Mouse (Mus musculus) embryonic facial prominence, embryonic 15.5 days (tissue): ENCODE measurements around the gene Cpm. TPM values are rescaled to one million over a fixed set of nuclear protein-coding genes. Genes with fewer than 3 reads are reported as not detected.

Experiments
- ATAC-seq: fragments of 200-750 bp; cut with Nextera tagmentation; 2 replicates; pipeline ENCODE4 v1.8.0; 2017; ENCODE audit warnings: low read depth, moderate TSS enrichment; ENCODE audit not compliant: insufficient number of reproducible peaks, low FRiP score, low TSS enrichment
- H3K27ac ChIP-seq: fragments of 300-500 bp; sonication (generic); replicated peaks from 2 replicates; pipeline ENCODE4 v1.5.1; 2015; ENCODE audit warnings: mild to moderate bottlenecking, inconsistent platforms
- H3K27me3 ChIP-seq: fragments of 300-500 bp; sonication (generic); 2 replicates; pipeline ENCODE4 v1.6.1; 2015; ENCODE audit warnings: inconsistent platforms
- H3K36me3 ChIP-seq: fragments of 300-500 bp; sonication (generic); 2 replicates; pipeline ENCODE4 v1.6.1; 2015; ENCODE audit warnings: mild to moderate bottlenecking, inconsistent platforms
- H3K4me1 ChIP-seq: fragments of 300-500 bp; sonication (generic); 2 replicates; pipeline ENCODE4 v1.6.1; 2015; ENCODE audit warnings: inconsistent platforms
- H3K4me2 ChIP-seq: fragments of 300-500 bp; sonication (generic); replicated peaks from 2 replicates; pipeline ENCODE4 v1.6.1; 2015; ENCODE audit warnings: mild to moderate bottlenecking, inconsistent platforms
- H3K4me3 ChIP-seq: fragments of 300-500 bp; sonication (generic); replicated peaks from 2 replicates; pipeline ENCODE4 v1.5.1; 2015; ENCODE audit warnings: mild to moderate bottlenecking, inconsistent platforms
- H3K9ac ChIP-seq: fragments of 300-500 bp; sonication (generic); 2 replicates; pipeline ENCODE4 v1.6.1; 2015; ENCODE audit warnings: inconsistent platforms
- H3K9me3 ChIP-seq: fragments of 300-500 bp; sonication (generic); replicated peaks from 2 replicates; pipeline ENCODE4 v1.6.1; 2016; ENCODE audit warnings: inconsistent platforms
- WGBS: fragments of 180-500 bp; shearing (Covaris S2); methylation state at CpG from one replicate; pipeline ENCODE4 v1.1.7; 2015; 5-methylcytosine and 5-hydroxymethylcytosine counted together
- polyA plus RNA-seq: library from polyadenylated mRNA; unstranded; fragments of >200 nt; fragmentation: Nextera tagmentation; extraction: Ambion mirVana; gene quantifications from 2 replicates; pipeline ENCODE4 v1.2.1, GENCODE M21; 2015

Gene Cpm
- polyA plus RNA-seq, 1 experiment from 2014 or later = 68.7 TPM

DNA sequence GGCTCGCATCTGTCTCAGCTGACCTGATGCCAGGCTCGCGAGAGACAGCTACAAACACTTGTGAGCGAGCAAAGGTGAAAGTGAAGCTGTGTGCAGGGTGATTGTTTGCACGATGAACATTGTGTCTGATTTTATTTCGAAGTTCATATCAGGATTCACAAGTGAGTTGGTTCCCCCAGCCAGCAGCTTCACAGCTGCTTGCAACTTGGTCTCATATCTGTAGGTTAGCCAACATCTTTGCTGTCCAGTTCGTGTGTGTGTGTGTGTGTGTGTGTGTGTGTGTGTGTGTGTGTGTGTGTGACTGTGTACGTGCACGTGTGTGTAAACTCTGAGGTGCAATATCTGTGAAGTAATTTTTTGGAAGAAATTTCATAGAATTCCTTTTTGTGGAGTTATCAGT is 26.2 kb downstream of the Cpm start:
- no peak overlapping the region for H3K4me2 ChIP-seq
- 86% methylated on average over 9 of the region's 9 CpGs for WGBS
- H3K9ac ChIP-seq = no peak overlapping the region
- no peaks in the 10 kb centered on the region for H3K27me3 ChIP-seq
- H3K36me3 ChIP-seq = no peaks in the 10 kb centered on the region
- no peak overlapping the region for H3K4me3 ChIP-seq
- no peak overlapping the region for H3K27ac ChIP-seq
- no peak for ATAC-seq
- H3K4me1 ChIP-seq = 0 out of 2 replicates have a peak, but pooled peaks cover 3% of the 10 kb centered on the region
- no peaks in the 10 kb centered on the region for H3K9me3 ChIP-seq

DNA sequence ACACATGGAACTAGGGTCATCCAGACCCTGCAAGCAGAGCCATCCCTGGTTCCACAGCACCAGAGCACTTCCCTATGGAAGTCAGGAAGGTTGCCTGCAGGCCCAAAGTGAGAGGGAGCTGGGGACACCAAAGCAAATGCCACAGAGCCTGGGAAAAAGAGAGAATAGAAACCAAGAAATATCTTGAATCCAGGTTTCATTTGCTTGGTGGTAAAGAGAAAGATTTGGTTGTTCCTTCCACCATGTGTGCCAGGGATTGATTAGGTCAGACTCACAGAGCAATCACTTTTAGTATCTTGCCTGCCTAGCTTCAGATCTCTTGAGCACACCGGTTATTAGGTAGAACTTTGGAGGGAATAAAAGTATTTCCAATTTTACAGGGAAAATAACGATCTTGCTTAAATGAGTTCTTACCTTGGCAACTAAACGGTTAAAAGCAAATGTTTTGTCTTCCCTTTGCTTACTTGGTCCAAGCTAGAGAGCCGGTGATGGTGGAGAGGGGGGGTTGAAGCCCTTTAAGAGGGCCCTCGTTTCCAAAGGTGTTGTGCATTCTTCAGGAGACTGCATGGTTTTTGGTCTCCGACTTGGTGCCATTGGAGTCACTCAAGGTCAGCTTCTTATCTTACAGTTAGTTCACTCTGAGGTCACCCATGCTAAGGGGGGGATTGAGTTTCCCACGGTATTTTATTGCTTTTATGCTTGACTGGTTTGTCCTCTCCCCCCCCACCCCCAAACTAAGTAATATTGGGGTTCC is 26.8 kb downstream of the Cpm start:
- H3K4me3 ChIP-seq = no peak overlapping the region
- H3K9ac ChIP-seq = no peak overlapping the region
- WGBS = 61% methylated on average over 7 of the region's 7 CpGs
- ATAC-seq = no peak
- H3K27me3 ChIP-seq = no peaks in the 10 kb centered on the region
- no peak overlapping the region for H3K4me2 ChIP-seq
- 0 out of 2 replicates have a peak, but pooled peaks cover 3% of the 10 kb centered on the region for H3K4me1 ChIP-seq
- no peaks in the 10 kb centered on the region for H3K36me3 ChIP-seq
- no peaks in the 10 kb centered on the region for H3K9me3 ChIP-seq
- no peak overlapping the region for H3K27ac ChIP-seq

DNA sequence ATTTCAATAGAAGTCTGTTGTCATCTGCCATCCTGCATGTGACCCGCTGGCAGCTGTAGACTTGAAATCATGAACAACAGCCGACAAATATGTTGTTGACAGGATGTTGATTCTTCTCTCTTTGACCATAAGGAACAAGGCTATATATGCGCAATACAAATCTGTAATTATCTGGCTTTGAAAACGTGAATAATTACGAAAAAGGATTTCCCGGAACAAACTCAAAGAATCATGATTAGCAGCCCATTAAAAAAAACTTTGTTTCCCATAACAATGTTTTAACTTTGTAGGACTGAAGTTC is 27.3 kb downstream of the Cpm start:
- ATAC-seq = no peak
- no peak overlapping the region for H3K9ac ChIP-seq
- H3K4me3 ChIP-seq = no peak overlapping the region
- H3K9me3 ChIP-seq = no peaks in the 10 kb centered on the region
- H3K4me2 ChIP-seq = no peak overlapping the region
- H3K4me1 ChIP-seq = 0 out of 2 replicates have a peak, but pooled peaks cover 2% of the 10 kb centered on the region
- WGBS = 85% methylated on average over 6 of the region's 6 CpGs
- no peaks in the 10 kb centered on the region for H3K36me3 ChIP-seq
- no peak overlapping the region for H3K27ac ChIP-seq
- no peaks in the 10 kb centered on the region for H3K27me3 ChIP-seq

DNA sequence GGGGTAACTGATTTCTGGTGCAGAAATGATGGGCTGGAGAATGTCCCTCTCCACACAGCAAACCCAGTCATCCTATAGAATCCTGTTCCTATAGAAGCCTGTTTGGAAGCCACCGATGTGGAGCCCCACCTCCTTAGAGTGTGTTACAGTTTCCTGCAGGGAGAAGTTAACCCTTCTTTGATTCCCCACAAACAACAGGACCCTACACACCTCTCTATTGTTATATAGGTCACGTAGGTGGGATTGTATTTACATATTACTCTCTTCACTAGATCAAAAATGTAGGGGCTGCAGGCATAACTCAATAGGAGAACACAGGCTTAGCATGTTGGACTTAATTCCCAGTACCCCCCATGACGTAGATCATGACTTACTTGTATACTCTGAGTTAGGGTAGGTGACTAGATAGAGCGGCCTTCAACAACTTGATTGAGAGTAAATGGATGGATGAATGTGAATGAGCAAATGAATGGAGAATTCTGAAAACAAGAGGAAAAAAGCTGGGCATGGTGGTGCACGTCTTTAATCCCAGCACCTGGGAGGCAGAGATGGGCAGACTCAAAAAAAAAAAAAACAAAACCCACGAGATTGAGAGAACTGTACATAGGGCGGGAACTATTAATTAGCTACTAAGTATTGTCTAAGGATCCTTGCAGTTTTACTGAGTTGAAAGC is 27.8 kb downstream of the Cpm start:
- Histone ChIP-seq H3K9ac (no peak overlapping the region), H3K4me2 (no peak overlapping the region), H3K4me3 (no peak overlapping the region), H3K9me3 (no peaks in the 10 kb centered on the region), H3K36me3 (no peaks in the 10 kb centered on the region), H3K4me1 (no peaks in the 10 kb centered on the region), H3K27ac (no peak overlapping the region), H3K27me3 (no peaks in the 10 kb centered on the region)
- 80% methylated on average over 7 of the region's 7 CpGs for WGBS
- no peak for ATAC-seq

DNA sequence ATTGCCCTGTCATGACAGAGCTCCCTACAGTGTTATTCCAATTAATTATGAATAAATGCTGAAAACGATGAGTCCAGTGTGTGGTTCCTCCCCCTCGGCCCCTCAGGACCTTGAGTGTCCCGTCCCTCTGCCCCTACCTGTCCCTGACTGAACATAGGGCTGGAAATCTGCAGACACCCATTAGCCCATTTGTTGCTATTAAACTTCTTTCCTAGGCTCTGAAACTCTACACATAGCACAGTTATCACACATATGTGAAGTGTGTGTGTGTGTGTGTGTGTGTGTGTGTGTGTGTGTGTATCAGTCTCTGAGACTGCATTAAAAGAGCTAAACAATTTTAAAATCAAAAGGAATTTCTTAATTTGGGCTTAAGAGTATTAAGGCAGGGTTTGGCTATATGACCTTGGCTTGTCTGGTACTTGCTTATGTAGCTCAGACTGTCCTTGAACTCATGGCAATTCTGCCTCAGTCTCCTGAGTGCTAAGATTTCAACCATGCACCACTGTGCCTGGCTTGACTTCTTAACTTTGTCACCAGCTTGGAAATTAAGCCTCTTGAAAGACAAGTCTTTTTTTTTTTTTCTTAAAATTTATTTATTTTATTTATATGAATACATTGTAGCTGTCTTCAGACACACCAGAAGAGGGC is 28.5 kb downstream of the Cpm start:
- ATAC-seq = no peak
- Histone ChIP-seq H3K9me3 (no peaks in the 10 kb centered on the region), H3K4me3 (no peak overlapping the region), H3K27me3 (no peaks in the 10 kb centered on the region), H3K36me3 (no peaks in the 10 kb centered on the region), H3K4me2 (no peak overlapping the region), H3K9ac (no peak overlapping the region), H3K27ac (no peak overlapping the region), H3K4me1 (peaks cover 3% of the 10 kb centered on the region)
- 82% methylated on average over 3 of the region's 3 CpGs for WGBS

DNA sequence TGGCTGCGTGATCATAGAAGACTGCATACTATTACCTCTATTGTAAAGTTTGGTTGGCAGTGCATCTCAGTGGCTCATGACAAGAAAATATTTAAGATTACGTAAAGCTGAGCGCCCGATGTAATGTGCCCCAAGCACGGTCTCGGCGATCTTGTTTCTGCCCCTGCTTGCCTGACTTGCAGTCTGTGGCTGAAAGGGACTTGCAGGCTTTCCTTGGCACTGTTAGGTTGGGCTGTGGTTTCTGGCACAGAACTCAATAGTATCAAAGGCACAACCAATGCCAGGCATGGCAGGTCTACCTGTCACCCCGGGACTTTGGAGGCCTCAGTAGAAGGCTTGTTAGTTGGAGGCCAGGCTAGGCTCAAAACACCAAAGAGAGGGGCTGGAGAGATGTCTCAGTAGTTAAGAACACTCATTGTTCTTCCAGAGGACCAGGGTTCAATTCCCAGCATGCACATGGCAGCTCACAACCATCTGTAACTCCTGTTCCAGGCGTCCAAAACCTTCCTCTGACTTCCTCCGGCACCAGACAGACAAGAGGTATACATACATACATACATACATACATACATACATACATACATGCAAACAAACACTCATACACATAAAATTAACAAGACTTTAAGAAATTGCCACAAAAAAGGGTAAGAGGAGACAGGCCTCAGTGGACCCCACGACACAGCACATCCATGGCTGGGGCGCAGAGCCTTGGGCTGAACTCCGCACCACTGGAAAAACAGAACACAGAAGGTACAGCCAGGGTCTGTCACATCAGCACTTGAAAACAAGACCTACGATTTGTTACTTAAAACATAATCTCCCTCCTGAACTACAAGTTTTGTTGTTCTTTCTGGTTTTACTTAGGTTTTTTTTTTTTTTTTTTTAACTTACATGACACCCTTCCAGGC is 29.5 kb downstream of the Cpm start:
- H3K27ac ChIP-seq = no peak overlapping the region
- peaks cover 10% of the 10 kb centered on the region for H3K4me1 ChIP-seq
- 75% methylated on average over 14 of the region's 14 CpGs for WGBS
- no peak overlapping the region for H3K9ac ChIP-seq
- no peak overlapping the region for H3K4me3 ChIP-seq
- no peak for ATAC-seq
- no peaks in the 10 kb centered on the region for H3K9me3 ChIP-seq
- no peaks in the 10 kb centered on the region for H3K27me3 ChIP-seq
- H3K36me3 ChIP-seq = no peaks in the 10 kb centered on the region
- no peak overlapping the region for H3K4me2 ChIP-seq

DNA sequence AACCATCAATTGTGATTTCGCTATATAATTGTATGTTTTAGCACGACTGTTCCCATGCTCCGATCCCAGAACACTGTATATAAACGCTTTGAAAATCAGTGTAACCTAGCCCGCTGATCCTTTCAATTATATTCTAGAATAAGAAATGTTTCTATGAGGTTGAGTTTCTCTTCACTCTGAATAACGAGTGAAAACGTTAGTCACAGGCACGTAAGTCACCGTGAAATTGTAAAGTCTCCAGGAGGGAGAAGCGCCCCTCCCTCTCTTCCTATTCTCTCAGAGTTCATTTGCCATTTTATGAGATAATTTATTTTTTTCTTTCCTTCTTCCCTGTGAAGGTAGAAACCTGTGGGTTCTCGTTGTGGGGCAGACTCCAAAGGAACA is 30.1 kb downstream of the Cpm start:
- Histone ChIP-seq H3K36me3 (no peaks in the 10 kb centered on the region), H3K4me1 (peaks cover 15% of the 10 kb centered on the region), H3K9me3 (no peaks in the 10 kb centered on the region), H3K27me3 (no peaks in the 10 kb centered on the region), H3K9ac (no peak overlapping the region), H3K4me3 (no peak overlapping the region), H3K27ac (peak overlapping the region; percentile 39; the same call in 1 of the 2 replicates), H3K4me2 (no peak overlapping the region)
- 45% methylated on average over 11 of the region's 11 CpGs for WGBS
- no peak for ATAC-seq

DNA sequence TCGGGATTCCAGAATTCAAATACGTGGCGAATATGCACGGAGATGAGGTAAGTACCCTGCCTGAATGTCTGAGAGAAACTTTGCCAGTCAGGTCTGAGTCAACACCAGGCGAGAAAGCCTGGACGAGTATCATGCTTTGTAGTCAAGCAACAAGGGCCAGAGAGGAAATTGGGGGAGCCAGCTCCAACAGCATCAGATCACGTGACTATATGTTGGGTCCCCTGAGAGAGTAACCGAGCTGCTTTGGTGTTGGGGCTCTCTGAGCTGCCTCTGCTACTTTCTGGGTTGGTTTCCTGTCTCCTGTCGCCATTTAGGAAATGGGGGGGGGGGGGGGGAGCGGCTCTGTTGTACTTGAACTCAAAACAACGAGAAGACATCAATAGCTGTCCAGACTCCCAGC is 30.5 kb downstream of the Cpm start:
- 36% methylated on average over 11 of the region's 11 CpGs for WGBS
- H3K36me3 ChIP-seq = no peaks in the 10 kb centered on the region
- no peak overlapping the region for H3K9ac ChIP-seq
- no peak overlapping the region for H3K4me3 ChIP-seq
- no peaks in the 10 kb centered on the region for H3K9me3 ChIP-seq
- peak; percentile 39; the same call in 1 of the 2 replicates for ATAC-seq
- H3K27me3 ChIP-seq = no peaks in the 10 kb centered on the region
- peaks cover 15% of the 10 kb centered on the region for H3K4me1 ChIP-seq
- no peak overlapping the region for H3K4me2 ChIP-seq
- H3K27ac ChIP-seq = peak overlapping the region; percentile 39; the same call in 1 of the 2 replicates

DNA sequence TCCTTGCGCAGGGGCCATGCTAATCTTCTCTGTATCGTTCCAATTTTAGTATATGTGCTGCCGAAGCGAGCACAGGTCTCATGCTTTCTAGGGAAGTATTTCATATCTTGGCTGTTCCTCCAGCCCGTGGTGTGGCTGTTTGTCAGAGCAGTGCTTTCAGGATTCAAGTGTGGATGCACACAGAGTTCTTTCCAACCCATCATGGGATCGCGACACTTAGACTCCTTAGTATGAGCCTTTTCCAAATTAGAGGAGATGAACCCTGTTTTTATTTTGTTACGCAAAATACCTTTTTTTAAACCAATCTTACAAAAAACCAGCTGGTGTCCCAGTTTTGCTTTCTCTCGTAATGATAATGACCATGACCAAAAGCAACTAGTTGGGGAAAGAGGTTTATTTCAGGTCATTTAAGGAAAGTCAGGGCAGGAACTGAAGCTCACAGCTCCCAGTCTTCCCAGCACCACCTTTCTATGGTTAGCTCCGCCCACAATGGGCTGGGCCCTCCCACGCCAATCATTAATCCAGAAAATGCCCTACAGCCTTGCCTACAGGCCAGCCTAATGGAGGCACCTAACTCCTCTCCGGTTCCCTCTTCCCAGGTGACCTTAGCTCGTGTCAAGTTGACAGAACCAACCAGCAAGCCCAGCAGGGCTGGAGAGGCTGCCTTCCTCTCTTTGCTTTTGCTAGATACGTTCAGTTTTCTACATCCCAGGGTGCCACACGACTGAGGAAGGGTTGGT is 33.2 kb downstream of the Cpm start:
- 74% methylated on average over 15 of the region's 15 CpGs for WGBS
- Histone ChIP-seq H3K27ac (0 out of 2 replicates have a peak overlapping the region, but pooled peaks have one; percentile 35), H3K4me1 (peaks cover 15% of the 10 kb centered on the region)

DNA sequence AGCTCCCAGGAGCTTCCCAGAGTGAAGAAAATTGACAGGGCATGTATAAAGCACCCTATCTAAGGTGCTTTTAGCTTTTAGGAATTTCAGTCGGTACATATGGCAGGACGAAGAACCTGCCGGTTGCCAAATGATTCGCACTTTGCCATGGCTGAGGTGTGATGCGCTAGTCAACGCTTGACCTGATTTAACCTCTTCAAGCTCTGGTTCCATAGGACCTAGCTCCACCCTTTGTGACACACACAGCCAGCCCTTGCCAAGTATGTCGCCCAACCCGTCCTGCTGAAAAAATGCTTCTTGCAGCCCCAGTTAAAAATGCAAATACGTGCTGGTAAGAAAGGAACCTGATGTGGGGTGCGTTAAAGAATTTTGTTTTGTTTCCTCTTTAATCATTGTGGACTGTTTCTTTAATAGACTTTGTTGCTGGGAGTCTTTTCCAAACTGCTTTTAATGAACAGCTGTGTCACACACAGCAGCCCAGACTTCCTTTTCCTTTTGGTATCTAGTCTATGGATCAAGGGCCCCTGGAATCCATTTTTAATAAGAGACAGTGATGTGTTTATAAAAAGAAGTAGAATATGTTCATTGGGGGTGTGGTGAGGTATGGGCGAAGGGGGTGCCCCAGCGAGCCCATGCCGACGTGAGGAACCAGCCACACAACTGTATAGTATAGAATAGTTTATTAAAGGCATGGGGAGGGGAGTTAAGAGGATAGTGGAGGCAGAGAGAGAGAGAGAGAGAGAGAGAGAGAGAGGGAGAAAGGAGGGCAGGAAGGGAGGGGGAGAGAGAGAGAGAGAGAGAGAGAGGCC is 34.0 kb downstream of the Cpm start:
- H3K4me2 ChIP-seq = peak overlapping the region; percentile 11; the same call in 1 of the 2 replicates
- no peak; the same call in 1 of the 2 replicates for ATAC-seq
- H3K9ac ChIP-seq = no peak overlapping the region
- 53% methylated on average over 14 of the region's 14 CpGs for WGBS
- H3K36me3 ChIP-seq = no peaks in the 10 kb centered on the region
- no peaks in the 10 kb centered on the region for H3K9me3 ChIP-seq
- no peaks in the 10 kb centered on the region for H3K27me3 ChIP-seq
- peak overlapping the region; percentile 68 for H3K27ac ChIP-seq
- no peak overlapping the region for H3K4me3 ChIP-seq
- peaks cover 15% of the 10 kb centered on the region for H3K4me1 ChIP-seq

More for the DNA sequence above, 33.2 kb downstream of the Cpm start:
- Histone ChIP-seq H3K4me2 (no peak overlapping the region), H3K4me3 (no peak overlapping the region), H3K9me3 (no peaks in the 10 kb centered on the region), H3K27me3 (no peaks in the 10 kb centered on the region), H3K36me3 (no peaks in the 10 kb centered on the region), H3K9ac (no peak overlapping the region)
- ATAC-seq = no peak
